Mouse (Mus musculus): Measurements from ENCODE around the gene Dao.

DNA sequence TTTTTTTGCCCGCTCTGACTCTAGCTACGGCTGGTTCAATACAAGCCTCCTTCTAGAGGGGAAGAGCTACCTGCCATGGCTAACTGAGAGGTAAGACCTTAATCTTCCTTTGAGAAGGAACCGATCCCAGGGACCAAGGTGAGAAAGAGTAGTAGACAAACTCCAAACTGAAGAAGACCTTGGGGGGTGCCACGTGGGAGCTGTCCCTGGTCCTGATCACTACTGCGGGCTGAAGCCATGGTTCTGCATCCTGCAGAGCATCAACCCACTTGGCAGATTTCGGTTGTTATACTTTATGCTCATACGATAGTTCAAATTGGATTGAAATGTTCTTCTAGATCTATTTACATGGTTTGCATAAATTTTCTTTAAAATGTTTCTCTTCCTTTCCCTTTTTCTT lies 11.6 kb downstream of the Dao start:
- TF ChIP-seq CTCF (IDR thresholded peaks at IDR 0.05; ENCODE audit: low read depth), result no peak
- no peak for TF ChIP-seq EP300 (IDR thresholded peaks at IDR 0.05; ENCODE audit: low read depth)

Data from heart, postnatal 0 days (tissue).